Mouse (Mus musculus): Measurements from ENCODE around the gene Zfp689.

The Zfp689 gene

DNA sequence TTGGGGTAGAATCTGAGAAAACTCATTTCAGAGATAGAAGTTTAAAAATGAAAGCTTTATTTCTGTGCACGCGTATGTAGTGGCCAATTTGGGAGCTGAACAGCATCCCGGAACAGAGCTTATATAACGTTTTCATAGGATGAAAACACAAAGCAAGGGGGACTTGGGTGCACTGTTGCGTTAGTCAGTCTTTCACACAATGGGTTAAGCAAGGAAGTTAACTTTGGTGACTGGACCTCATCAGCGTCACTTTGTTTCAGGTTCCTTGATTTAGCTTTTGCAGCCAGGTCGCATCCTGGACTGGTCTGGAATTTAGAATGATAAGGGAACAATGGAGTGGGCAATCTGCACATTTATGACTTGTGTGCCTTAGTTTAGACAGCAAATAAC lies 55.0 kb downstream of the Zfp689 start:
- DNase-seq, result no peak

DNA sequence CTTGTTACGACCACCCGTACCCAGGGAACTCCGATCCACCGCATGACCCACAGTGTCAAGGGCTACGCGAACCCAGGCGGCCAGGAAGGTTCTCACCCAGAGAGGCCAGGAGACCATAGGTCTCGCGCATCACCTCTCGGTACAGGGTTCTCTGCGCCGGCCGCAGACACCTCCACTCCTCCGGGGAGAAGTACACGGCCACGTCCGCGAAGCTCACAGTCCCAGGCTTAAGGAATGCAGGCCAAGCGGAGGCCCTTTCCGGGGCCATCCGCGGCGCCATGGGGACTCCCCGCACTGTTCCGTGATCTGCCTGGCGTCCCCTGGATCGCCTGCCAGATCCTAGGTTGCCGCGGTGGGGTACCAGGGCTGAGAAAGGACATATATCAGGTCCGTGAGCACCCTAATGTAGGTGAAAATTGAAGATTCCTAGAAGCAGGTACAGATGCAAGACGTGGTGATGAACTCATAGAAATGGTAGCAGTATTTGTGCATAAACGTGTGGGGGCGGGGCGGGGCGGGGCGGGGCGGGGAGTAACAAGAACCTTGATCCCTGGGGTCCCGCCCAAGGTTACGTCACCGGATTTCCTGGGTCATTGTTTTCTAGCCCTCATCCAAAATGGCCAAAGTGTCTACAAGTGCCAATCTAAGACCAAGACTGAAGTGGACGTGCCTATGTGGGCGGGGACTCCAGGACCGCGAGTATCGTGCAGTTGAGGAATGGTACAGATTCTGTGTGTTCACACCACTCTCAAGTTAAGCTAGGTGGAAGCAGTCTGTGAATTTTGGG lies 55.6 kb downstream of the Zfp689 start, which contains the start of gene E430018J23Rik:
E430018J23Rik (minus strand) TSS at position 473 of the 787 bp plus-strand sequence.
- DNase-seq, result peak; percentile 99

DNA sequence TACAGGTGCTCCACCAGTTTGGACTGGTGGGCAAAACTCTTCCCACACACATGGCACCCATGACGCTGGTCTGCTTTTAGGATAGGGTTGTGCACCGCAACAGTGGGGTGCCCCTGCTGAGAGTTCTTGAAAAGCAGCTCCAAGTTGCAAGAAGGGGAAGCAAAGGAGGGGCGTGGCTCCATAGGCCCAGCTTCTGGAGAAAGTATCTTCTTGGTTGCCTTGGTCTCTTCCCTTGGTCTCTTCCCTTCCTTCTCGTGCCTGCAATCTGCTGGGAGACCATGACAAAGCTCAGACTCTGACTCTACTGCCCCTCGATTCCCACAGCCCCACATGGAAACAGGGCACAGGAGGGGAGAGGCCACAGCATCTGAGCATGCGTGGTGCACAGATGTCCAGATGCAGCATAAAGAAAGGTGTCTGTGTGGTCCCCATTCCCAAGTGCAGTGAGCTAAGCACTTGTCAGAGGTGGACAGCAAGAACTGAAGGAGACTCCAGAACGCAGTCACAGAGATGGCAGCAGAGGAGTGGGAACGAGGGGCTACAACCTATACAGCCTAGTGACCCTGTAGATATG lies 56.6 kb downstream of the Zfp689 start:
- DNase-seq, result no peak

Measured in cerebellum, adult 8-10 months (tissue).